Mouse (Mus musculus) gastrocnemius, postnatal 25 days (tissue): Measurements from ENCODE around the gene Rfx5. TPM values are rescaled to one million over a fixed set of nuclear protein-coding genes. Genes with fewer than 3 reads are reported as not detected.
"Not testable (repeated sequence)": the region's sequence is repeated elsewhere in the genome, so short reads cannot be mapped to it uniquely, and the experiment has no call there.

Source experiments
- DNase-seq: peaks from one replicate; pipeline ENCODE4 v3.0.0; 2022
- total RNA-seq, 2 experiments: library from RNA; stranded (reverse); gene quantifications; 1 replicate in 1 of 2; 2 replicates in 1 of 2; pipeline ENCODE4 v1.2.3; 2021

The Rfx5 gene
- total RNA-seq, 2 experiments from 2014 or later, result 3.3 to 6.6 TPM

DNA sequence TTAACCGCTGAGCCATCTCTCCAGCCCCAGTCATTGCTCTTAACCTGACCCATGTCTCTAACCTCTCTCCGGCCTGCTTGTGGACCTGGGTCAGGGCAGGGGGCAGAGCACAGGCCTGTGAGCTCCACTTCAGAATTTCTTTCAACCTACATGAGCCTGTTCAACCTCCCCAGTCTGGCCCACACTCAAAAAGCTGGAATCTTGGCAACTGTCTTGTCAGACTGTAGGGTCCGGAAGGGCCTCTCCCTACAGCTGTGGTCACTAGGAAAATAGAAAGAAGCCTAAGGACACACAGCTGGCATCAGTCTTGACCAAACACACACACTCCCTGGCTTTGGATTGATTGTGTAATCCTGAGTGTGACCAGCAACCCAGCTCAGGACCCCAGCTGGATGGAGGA is 18.5 kb upstream of the Rfx5 start:
- peak; percentile 66 for DNase-seq

DNA sequence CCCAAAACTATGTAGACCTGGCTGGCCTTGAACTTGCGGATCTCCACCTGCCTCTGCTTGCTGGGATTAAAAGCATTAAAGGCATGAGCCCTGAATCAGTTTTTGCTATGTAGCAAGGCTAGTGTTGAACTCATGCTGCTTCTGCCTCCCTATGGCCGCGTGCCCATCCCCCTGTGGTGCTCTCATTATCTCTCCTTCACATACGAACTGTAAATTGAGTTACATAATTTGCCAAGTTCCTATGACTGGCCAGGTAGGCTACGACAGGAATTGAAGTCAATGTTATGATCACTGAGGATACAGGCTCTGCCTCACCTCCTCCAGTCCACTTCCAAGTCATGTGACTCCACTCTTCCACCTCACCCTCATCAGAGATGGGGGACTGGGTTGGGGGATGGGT is 17.7 kb upstream of the Rfx5 start:
- DNase-seq, result not testable (repeated sequence)

DNA sequence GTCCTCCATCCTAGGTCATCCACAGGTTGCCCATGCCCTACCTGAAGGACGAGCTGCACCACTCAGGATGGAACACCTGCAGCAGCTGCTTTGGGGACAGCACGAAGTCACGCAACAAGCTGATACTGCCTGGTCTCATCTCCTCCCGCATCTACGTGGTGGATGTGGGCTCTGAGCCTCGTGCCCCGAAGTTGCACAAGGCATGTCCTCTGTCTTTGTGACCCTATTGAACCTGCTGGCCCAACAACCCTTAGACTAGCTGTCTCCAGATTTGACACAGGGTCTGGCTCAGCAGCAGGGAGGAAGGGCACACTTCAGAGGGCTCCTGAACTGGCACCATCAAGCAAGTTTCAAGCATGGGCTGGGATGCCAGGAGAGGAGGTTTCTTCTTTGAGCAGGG is 16.7 kb upstream of the Rfx5 start:
- not testable (repeated sequence) for DNase-seq

GRCm38 (mm10) chr3:94940033-94940432 is 13.8 kb upstream of the Rfx5 start:
- DNase-seq, result not testable (repeated sequence)

- not testable (repeated sequence) for DNase-seq
These were observed 11.5 kb upstream of the Rfx5 start for GRCm38 (mm10) chr3:94942211-94942967.

DNA sequence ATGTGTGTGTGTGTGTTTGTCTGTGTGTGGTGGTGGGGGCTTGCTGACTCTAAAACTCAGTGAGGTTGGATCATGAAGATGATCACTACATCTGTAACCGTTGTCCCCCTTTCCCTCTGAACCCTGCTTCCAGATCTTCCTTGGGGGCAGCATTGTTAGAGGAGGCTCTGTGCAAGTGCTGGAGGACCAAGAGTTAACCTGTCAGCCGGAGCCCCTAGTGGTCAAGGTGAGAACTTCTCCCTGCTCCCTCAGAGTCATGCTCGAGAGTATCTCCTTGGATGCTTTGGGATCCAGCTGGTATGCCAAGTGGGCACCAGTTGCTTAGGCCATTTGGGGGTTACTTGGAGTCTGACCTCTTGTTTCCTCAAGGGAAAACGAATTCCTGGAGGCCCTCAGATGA is 10.2 kb upstream of the Rfx5 start:
- not testable (repeated sequence) for DNase-seq

GRCm38 (mm10) chr3:94948066-94948614 is 5.7 kb upstream of the Rfx5 start:
- DNase-seq, result no peak

- DNase-seq, result no peak
These were observed 4.2 kb upstream of the Rfx5 start for GRCm38 (mm10) chr3:94949645-94950044.

DNA sequence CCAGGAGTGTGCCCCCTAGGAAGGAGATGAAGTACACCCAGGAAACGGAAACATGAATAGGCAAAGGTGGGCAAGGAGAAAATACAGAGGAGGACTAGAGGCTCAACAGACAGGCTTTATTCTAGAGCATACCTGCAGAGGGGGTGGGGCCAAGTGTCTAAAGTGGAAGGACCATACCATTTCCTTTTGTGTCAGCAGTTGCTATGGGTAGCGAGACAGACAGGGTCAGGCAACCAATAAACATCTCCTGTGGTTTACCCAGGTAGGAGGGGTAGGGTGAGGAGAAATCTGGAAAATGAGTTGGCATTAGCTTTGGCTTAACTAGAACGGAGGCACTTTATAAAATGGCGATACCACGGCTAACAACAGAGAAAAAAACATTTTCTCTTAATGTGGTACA is 1.1 kb upstream of the Rfx5 start:
- no peak for DNase-seq

- DNase-seq, result no peak
These were observed 501 bp upstream of the Rfx5 start for GRCm38 (mm10) chr3:94953384-94953763.

DNA sequence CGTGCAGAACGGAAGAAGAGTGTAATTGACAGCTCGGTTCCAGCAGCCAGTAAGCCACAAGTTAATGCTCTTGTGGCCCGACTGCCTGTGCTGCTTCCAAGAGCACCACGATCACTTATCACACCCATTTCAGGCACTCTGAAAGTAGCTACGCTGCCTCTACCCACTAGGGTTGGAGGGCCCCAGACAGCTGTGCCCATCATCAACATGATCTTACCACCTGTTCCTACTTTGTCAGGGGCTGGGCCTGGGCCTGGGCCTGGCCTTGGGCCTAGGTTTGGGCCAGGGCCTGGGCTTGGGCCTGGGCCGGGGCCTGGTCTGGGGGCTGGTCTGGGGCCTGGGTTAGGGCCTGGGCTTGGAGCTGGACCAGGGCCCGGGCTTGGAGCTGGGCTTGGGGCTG is 4.4 kb downstream of the Rfx5 start:
- DNase-seq, result no peak

DNA sequence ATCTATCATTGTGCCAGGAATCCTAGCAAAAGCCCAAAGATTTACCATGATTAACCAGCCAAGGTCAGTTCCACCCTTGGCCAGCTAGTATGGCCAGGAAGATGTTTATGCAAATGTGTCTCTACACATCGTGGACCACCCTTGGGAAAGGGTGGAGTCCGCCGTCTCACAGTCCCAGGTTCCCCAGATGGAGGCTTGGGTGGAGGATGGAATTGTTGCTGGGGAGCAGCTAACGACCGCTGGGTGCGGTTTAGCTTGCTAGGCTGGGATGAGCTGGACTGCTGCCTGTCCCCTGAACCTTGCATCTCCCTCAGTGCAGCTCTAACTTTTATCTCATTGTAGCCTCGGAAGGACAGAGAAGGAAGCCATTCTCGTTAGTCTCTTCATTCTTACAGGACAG is 6.0 kb downstream of the Rfx5 start:
- DNase-seq, result peak; percentile 30

- DNase-seq, result no peak
These were observed 6.4 kb downstream of the Rfx5 start for GRCm38 (mm10) chr3:94960322-94960721.

DNA sequence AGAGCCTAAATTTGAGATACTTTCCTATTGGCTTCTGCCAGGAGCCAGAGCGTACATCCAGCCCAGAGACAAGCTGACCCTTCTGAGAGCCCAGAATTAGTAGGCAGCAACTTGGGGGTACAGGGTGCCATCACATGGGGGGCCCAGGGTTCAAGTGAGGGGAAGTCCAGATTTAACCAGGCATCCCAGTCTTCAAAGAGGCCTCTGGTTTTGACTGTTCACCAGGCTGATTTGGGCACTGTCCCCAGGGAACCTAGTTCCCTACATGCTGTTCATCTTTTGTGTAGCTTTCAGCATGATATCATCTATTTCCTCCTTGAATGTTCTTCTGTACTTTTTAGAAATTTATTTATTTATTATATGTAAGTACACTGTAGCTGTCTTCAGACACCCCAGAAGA is 11.1 kb downstream of the Rfx5 start:
- DNase-seq, result no peak

DNA sequence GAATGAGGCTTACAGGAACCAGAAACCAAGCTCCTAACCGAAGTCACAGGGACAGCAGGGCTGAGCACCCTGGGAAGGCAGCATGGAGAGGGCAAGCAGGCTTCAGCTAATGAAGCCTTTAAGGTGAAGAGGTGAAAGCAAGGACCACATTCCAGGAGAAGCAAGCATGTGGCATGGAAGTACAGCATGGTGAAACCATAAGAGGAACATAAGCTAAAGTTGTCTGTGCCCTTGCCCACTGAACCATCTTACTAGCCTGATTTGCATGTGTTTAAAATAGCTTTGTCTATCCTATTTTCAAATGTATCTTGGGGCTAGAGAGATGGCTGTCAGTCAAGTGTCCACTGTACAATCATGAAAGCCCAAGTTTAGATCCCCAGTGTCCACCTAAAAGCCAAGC is 12.0 kb downstream of the Rfx5 start:
- DNase-seq, result no peak

DNA sequence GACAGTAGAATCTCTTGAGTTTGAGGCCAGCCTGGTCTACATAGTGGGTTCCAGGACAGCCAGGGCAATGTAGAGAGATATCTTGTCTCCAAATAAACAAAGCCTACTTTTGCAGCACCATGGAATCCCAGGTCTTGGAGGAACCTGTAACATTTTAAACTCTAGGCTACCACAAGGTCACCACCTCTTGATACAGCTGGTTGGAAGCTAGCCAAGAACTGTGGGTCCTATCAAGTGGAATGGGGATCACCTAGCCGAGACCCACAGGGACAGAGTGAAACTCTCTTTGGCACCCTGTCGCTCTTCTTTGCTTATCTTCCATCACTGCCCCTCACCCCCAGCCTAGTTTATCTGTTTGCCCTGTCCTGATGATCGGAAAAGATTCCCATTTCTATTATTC is 18.7 kb downstream of the Rfx5 start:
- no peak for DNase-seq

DNA sequence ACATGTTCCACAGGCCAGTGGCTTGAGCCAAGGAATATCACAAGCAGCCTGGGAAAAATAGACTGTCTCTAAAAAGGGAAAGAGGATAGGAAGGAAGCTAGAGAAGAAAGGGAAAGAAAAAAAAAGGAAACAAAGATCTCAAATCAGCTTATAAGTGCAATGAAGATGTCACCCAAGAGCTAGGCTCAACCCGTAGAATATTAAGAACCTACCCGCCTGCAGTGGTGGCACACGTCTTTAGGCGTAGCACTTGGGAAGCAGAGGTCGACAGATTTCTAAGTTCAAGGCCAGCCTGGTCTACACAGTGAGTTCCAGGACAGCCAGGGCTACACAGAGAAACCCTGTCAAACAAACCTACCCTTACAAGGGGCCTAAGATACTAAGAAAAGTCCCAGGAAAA is 19.7 kb downstream of the Rfx5 start:
- DNase-seq, result no peak

- no peak for DNase-seq
These were observed 20.2 kb downstream of the Rfx5 start for GRCm38 (mm10) chr3:94974026-94974527.

DNA sequence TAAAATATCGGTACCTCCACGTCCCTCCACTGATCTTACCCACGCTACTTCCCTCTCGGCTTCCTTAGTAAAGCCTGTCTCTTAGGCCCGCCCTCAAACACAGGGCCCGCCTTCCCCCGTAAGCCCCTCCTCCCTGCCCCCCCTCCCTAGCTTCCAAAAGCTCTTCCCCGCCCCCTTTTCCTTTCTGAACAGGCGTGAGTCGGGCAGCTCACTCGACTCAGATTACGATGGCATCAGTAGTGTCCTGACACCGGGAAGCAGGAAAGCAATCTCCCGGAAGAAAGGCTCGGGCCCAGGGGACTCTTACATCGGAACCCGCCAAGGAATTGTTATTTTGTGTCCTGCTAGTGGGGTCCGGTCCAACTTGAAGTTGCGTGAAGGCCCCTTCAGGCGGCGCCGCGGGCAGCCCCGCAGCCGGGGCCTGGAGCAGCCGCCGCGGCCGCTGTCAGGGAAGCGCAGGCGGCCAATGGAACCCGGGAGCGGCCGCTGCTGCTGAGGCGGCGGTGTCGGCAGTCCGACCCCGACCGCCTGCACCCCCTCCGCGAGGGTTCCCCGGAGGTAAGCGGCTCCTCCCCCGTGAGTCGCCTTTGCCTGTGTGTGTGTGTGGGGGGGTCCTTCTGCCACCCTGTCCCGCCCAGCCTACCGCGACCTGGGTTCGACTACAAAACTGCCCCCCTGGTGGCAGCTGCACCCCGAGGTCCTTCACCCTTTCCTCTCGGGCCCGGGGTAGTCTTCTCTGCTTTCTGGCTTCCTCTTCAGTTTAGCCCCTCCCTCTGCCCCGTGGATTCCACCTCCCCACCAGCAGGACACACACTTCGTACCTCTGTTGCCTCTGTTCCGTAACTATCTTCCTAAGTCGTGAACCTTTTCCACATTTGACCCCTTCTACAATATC is 20.9 kb downstream of the Rfx5 start, which contains the start of gene Pi4kb:
TSS of gene Pi4kb (plus strand) at position 204 of the 895 bp plus-strand sequence.
- peak; percentile 87 for DNase-seq

GRCm38 (mm10) chr3:94984312-94984711 is 30.4 kb downstream of the Rfx5 start:
- no peak for DNase-seq

DNA sequence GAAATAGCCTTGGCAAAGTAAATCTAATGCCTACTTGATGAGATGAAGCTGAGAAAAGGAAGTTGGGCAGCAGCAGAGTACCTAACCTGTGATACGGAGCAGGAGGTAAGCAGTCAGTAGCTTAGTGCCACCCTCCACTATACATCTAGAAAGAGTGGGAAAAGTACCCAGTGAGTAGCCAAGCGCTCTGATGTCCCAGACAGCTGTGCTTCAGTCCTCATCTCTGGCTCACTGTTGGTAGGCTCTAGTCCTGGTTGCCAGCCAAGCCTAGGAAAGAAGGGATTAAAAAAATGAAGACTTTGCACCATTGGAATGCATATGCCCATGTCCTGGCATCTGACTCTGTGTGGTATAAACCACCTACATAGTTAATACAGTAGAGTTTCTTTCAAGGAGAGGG is 31.6 kb downstream of the Rfx5 start:
- DNase-seq, result no peak

GRCm38 (mm10) chr3:94987578-94987977 is 33.7 kb downstream of the Rfx5 start:
- peak; percentile 78 for DNase-seq
